Mouse (Mus musculus): ENCODE measurements around the gene Nup210l. TPM values are rescaled to one million over a fixed set of nuclear protein-coding genes. Genes with fewer than 3 reads are reported as not detected.

The Nup210l gene
- total RNA-seq (2017): 0.19 to 0.49 TPM (median 0.32 TPM) in 3 replicates

DNA sequence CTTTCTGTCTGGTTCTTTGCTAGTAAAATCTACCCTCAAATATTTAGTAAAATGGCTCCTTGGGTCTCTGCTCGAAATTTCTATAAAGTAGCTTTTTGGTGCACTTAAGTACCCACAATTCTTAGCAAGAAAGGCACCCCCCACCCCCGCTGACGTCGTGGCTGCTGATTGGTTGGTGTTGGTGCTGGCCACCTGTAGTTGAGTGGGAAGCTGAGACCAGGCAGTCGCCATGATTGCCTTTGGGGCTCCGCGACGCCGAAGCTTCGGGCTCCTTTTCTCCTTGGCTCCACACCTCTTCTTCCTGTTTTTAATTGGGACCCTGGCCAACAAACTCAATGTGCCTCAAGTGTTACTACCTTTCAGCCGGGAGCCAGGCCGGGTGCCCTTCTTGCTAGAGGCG, at the start of gene Nup210l:
Nup210l (plus strand) TSS at position 195 of the 400 bp plus-strand sequence.
- ATAC-seq (replicated peaks; ENCODE audit: insufficient number of reproducible peaks, low FRiP score, low TSS enrichment, poor library complexity, severe bottlenecking): no peak

DNA sequence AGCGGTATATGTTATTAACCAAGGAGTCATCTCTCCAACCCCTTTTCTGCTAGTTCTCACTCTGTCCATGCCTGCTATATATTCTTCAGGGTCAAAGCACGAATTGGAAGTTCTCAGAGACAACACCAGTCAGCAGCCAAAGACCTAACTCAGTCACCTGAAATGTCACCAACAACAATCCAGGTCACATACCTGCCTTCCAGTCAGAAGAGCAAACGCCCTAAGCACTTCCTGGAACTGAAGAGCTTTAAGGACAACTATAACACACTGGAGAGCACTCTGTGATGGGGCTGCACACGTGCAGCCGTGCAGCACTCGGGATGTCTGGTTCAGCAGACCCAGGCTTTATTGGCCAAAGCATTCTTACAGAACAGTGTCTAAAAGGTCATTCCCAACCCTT, 42.4 kb upstream of the Nup210l start:
- no peak for ATAC-seq (replicated peaks; ENCODE audit: insufficient number of reproducible peaks, low FRiP score, low TSS enrichment, poor library complexity, severe bottlenecking)

DNA sequence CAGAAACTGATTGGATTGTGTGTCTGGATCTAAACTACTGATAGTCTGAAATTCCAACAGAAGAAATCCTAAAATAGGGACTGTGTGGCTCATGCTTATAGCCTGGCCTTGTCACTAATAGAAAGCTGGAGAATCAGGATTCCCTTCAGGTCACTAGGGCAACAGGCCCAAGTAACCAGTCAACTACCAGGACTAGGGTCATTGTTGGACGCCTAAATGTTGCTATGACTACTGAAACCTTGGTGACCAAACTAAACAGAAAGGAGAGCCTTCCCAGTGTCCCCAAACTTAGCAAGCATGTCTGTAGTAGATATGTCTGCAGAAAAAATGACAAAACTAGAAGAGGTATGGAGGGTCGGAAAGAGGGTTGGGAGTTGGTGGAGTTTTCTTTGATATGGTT, 41.4 kb upstream of the Nup210l start:
- ATAC-seq (replicated peaks; ENCODE audit: insufficient number of reproducible peaks, low FRiP score, low TSS enrichment, poor library complexity, severe bottlenecking): no peak

DNA sequence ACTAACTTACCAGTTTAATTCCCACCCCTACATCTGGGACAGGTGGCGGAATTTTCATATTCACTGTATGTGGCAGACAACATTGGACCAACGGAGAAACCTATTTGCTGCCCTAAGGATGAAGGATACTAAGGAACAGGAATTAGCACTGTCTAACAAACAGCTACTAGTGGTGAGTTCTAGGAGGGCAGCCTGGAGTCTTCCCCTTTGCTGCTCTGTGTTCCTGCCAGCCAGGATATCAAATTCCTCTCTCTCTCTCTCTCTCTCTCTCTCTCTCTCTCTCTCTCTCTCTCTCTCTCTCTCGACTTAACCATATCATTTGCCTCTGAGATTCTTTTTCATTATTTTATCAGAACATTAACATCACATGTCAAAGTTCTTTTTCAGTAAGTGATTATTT, 39.5 kb upstream of the Nup210l start:
- ATAC-seq (replicated peaks; ENCODE audit: insufficient number of reproducible peaks, low FRiP score, low TSS enrichment, poor library complexity, severe bottlenecking): no peak

DNA sequence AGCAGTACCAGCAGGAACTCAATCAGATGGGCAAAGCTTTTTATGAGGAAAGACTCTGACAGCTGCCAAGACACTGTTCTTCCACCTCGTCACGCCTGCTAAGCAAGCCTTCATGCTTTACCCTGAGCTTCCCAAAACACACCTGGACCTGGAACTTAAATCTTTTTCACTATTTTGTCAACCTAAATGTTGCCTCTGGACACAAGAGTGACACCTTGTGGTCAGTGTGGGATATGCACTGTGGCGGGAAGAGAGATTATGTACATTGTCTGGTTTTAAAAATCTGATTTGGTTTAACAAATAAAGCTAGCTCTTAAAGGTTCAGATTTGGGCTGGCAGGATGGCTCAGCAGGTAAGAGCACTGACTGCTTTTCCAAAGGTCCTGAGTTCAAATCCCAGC, 38.4 kb upstream of the Nup210l start:
- ATAC-seq (replicated peaks; ENCODE audit: insufficient number of reproducible peaks, low FRiP score, low TSS enrichment, poor library complexity, severe bottlenecking): peak; percentile 75

DNA sequence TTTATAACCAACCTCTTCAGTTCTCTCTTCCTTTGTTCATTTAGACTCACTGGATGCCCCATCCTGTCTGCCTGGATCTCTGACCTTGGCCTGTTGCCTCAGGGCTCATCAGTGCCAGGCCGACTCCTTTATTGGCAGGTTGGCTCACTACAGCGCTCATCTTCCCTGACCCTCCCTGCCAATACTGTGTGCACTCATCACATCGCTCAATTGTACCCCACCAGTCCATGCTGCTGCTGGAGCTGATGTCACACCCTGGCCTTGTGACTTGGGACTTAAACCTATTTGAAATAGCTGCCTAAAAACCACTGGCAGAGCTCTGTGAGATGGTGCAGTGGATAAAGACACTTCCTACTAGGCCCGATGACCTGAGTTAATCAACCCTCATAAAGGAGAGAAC, 36.1 kb upstream of the Nup210l start:
- no peak for ATAC-seq (replicated peaks; ENCODE audit: insufficient number of reproducible peaks, low FRiP score, low TSS enrichment, poor library complexity, severe bottlenecking)

DNA sequence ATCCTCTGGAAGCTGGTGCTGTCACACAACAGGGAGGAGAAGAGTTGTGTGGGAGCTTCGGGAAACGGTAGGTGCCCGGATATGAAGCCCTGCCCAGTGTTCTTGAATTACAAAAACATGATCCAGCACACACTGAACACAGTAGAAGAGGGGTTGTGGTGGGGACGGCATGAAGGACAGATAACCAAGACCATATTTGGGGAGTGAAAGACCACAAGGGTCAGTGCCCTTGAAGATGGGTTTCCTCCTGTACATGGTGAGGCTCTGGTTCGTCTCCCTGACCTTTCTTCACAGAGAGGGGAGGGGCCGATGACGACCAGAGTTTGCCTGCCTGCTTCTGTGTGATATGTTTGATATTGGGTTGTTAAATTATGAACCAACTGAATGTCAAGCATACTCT, 34.2 kb upstream of the Nup210l start:
- ATAC-seq (replicated peaks; ENCODE audit: insufficient number of reproducible peaks, low FRiP score, low TSS enrichment, poor library complexity, severe bottlenecking): no peak

DNA sequence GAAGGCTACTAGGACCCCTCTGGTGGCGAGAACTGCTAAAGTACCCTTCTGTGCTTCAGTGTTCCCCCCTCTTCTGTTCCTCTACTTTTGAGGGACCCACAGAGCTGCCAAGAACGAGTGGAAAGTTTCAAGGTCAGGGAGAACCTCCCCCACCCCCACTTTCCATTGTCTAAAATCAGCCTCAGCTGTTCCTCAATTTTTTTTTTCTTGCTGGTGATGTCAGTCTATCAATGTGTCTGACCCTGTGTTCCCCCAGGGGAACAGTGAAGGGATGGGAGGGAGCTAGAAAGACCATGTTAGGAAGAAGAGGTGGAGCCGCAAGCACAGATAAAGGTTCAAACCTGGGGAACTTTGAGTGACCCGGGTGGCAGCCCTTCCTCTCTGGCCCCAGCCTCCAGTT, 31.6 kb upstream of the Nup210l start, which contains the start of gene Tpm3:
Tpm3 (plus strand) TSS at position 356 of the 400 bp plus-strand sequence.
- no peak for ATAC-seq (replicated peaks; ENCODE audit: insufficient number of reproducible peaks, low FRiP score, low TSS enrichment, poor library complexity, severe bottlenecking)

DNA sequence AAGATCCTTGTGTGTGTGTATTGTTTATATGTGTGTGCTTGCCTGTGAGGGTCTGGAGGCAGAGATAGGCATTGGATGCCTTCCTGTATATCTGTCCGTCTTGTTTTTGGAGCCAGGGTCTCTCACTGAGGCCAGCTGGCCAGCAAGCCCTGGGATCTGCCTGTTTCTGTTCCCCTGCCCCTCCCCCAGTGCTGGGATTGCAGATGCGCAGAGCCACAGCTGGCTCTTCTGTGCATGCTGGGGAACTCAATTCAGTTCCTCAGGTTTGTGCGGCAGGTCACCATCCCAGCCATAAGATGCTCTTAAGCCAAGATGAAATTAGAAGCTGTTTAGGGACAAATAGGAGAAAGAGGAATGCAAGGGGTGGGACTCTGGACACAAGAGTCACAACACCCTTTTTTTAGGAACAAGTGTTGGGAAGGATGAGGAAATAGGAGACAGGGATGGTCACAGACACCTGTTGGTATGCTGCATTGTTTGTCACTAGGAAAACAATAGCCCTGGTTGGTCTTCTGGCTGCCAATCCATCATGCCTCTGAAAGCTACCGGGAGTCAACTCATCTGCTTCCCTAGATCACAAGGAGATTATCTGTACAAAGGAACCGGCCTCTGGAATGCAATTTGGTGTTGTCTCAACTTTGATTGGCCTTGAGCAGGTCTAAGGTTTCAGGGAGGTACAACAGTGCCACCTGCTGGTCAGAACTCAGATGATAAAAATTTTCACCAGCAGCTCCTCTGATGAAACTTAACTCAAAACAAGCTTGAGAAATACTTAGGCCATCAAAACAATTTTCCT, 26.8 kb upstream of the Nup210l start:
- no peak for ATAC-seq (replicated peaks; ENCODE audit: insufficient number of reproducible peaks, low FRiP score, low TSS enrichment, poor library complexity, severe bottlenecking)

DNA sequence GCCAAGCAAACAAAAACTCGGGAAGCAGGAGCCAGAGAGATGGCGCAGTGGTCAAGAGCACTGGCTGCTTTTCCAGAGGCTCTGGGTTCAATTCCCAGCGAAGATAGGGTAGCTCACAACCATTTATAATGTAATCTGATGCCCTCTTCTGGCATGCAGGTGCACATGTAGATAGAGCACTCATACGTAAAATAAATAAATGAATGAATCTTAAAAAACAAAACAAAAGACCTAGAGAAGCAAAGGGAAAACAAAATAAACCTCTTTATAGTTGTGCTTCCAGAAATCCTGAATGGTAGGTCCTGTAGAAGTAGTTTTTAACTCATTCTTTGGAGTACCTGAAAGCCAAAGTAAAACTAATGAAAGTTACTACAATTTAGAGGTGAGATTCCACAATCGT, 25.7 kb upstream of the Nup210l start:
- no peak for ATAC-seq (replicated peaks; ENCODE audit: insufficient number of reproducible peaks, low FRiP score, low TSS enrichment, poor library complexity, severe bottlenecking)

DNA sequence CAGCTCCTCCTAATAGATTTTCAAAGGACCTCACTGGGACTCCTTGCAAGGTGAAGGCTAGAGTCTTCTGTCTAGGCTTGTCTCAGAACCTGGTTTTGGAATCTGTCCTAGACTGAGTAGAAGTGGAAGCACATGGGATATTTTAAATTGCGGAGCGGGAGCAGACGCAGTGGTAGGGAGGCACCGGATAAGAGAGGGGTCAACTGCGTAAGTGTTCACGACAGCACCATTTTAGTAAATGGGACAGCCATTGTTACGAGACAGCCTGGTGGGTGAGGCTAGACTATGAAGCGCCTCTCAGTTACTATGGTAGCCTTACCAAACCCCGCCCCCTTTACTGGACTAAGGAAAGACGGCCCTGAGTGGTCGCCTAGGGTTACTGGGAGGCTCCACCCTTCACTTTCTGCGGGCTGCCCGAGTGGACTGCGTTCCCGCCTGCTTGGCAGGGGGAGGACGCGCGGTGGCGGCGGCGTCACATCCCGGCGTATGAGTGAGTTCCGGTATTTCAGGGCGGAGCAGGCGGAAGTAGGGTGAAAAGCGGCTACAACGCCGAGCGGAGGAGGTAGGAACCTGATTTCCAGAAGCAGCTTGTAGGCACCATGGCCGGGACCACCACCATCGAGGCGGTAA, 24.7 kb upstream of the Nup210l start:
- ATAC-seq (replicated peaks; ENCODE audit: insufficient number of reproducible peaks, low FRiP score, low TSS enrichment, poor library complexity, severe bottlenecking): peak; percentile 82

DNA sequence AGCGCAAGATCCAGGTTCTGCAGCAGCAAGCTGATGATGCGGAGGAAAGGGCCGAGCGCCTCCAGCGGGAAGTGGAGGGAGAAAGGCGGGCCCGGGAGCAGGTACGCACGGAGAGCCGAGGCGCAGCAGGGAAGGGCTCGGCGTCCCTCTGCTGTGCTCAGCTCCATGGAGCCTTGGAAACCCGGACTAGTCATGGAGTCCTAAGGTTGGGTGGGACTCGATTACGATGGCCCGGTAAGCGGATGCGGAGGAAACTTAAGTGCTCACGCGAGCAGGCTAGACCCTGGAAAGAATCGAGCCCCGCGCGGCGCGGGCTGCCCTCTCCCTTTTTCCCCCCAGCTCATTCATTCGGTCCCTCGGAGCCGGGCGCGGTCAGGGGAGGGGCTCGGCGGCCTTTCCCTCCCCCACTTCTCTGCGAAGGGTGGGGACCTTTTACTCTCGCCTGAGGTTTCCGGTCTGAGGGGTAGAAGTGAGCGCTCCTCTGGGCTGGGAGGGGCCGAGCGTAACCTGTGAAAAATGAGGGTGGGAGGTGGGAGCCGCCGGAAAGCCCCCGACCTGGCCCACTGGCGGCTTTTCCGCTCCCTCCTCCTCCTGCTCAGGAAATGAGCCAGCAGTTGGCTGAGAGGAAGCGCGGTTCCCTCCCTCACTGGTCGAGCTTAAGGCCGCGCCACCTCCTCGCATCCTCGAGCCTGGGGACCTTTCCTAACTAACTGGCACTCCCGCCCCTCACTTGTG, 24.0 kb upstream of the Nup210l start:
- peak; percentile 40 for ATAC-seq (replicated peaks; ENCODE audit: insufficient number of reproducible peaks, low FRiP score, low TSS enrichment, poor library complexity, severe bottlenecking)

DNA sequence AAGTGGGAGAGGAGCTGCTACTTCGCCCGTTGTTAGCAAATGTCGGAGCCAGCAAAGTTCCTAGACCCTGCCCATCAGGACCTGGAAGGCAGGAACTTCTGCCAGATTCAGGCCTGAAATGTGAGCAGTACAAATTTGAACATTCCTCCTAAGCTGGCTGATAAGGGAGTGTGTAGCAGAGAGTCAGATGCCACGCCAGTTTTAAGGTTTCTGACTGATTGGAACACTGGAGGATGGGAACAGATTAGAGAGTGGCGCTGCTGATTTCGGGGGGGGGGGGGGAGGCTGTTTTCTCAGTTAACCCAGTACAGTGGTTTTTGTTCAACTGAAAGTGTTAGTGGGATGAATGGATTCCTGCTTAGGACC, 23.5 kb upstream of the Nup210l start:
- no peak for ATAC-seq (replicated peaks; ENCODE audit: insufficient number of reproducible peaks, low FRiP score, low TSS enrichment, poor library complexity, severe bottlenecking)

DNA sequence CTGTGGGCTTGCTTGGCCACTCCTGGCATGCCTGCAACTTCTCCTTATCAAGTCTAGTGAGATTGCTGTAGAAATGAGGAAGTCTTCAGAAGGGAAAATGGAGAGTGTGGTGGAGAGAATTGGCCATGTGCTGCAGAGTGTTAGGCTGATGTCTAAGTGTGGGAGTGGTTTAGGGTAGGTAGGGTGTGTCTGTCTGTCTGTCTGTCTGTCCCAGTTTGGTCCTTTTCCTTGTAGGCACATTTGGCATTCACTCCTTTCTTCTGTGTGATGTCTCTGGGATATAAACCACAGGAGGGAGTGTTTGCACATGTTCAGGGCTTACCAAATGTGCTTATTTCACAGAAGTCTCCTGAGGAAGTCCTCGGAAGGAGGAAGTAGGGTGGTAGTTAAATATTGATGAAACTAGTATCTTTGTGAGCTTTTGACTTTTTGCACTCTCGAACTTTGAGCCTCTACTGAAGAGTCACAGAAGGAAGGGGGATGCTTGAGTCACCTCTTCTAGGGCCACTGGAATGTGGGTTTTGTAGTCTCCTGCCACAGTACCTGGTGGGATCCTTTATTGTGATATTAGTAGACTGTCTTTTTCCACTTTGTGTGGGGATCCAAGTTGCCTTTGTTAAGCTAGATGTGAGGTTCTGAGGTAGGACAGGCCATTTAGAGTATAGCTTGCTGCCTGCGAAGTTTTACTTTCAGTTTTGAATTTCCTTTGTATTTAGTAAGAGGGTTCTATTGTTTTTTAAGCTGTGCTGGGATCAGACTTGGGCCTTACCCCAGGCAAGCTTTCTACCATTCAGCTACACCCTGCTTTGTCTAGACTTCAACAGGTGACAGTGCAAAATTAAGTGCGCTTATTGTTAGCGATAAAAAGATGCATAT, 22.3 kb upstream of the Nup210l start:
- ATAC-seq (replicated peaks; ENCODE audit: insufficient number of reproducible peaks, low FRiP score, low TSS enrichment, poor library complexity, severe bottlenecking): peak; percentile 23

DNA sequence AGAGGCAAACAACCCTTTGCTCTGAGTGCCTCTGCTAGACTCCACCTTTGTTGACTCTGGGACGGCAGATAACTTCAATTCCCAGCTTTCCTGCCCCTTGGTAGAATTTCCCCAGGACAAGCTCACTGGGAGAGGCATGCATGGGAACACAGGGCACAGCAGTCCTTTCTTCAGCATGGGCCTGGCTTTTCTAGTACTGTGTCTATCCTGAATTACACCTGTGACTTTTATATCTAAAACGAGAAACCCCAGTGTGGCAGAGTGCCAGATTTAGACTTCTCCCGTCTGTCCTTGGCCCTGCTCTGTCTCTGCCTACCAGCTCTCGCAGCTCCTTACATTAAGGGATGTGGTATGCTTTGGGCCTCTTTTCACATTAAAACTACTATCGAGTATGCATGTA, 20.9 kb upstream of the Nup210l start:
- no peak for ATAC-seq (replicated peaks; ENCODE audit: insufficient number of reproducible peaks, low FRiP score, low TSS enrichment, poor library complexity, severe bottlenecking)

DNA sequence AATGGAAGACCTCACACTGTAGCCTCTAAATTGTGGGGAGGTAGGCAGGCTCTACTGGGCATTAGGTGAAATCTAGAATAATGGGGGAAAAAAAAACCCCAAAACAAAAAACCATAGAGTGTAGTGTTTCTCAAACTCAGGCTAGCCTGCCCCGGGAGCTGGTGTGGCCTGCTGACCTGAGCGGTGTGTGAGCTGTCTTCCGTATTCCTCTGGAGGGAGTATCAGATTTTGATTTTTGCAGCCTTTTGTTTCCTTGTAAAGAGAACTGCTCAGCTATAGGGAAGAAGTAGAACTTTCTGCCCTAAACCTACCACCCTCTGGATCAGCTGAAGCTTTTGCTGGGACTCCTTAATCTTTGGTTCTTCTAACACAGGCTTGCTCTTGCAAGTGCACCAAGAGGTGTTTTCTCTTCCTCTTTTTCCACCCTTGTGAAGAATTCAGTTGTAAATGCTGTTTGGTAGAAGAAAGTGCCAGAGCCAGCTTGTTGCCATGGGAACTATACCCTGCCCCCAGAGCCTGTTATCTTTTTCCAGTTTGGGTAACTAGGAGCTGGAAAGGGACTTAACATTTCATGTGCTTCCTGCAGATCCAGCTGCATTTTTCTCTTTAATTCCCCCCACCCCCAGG, 20.1 kb upstream of the Nup210l start:
- no peak for ATAC-seq (replicated peaks; ENCODE audit: insufficient number of reproducible peaks, low FRiP score, low TSS enrichment, poor library complexity, severe bottlenecking)

DNA sequence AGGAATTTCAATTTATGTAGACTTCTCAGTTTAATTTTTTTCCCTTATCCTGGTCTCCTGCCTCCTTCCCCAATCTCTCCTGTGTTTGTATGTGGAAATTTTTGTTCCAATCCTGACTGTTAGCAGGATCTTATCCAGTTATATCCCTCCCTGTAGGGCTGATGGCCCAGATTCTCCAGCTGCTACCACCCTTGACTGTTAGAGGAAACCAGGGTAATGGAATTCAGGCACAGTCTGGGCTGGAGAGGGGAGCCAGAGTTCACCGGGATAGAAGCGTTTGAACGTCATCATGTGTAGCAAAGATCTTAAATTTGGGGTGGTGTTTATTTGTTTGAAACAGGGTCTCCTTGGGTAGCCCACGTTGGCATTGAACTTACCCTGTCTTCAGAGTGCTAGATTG, 19.1 kb upstream of the Nup210l start:
- no peak for ATAC-seq (replicated peaks; ENCODE audit: insufficient number of reproducible peaks, low FRiP score, low TSS enrichment, poor library complexity, severe bottlenecking)

DNA sequence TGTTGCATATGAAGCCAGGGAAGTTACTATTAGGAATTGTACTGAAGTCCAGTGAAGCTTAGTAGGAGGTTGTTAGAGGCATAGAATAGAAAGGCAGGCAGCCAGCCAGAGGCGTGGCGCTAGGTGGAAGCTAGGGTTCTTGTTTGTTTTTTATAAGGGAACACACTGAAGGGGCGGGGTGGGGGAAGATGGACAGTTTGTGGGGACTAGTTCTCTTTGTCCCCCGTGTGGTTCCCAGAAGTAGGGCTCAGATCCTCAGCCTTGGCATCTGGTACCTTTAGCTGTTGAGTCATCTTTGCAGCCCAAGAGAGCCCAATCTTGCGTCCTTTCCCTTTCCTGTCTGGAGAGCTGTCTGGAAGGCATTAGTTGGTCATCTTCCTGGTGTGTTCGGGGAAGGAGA, 18.7 kb upstream of the Nup210l start:
- no peak for ATAC-seq (replicated peaks; ENCODE audit: insufficient number of reproducible peaks, low FRiP score, low TSS enrichment, poor library complexity, severe bottlenecking)

All from monocyte, adult 5-6 weeks (primary cell).